Mouse (Mus musculus) cerebellum, adult 2 months (tissue): ENCODE data around the gene Mthfr. TPM values are rescaled to one million over a fixed set of nuclear protein-coding genes. Genes with fewer than 3 reads are reported as not detected.
A peak's percentile ranks its signal among the peaks of the same experiment; 100 is the strongest.

Source experiments
- DNase-seq, 2 experiments: peaks; one replicate each; pipeline ENCODE4 v3.0.0; 2021
- H3K27ac ChIP-seq: fragments of 200-500 bp; 2 replicates; pipeline ENCODE4 v1.5.1; 2012; ENCODE audit warnings: low read length, control low read depth, inconsistent platforms; ENCODE audit not compliant: insufficient read depth
- H3K27me3 ChIP-seq: fragments of 200-500 bp; 2 replicates; pipeline ENCODE4 v1.6.1; 2012; ENCODE audit warnings: inconsistent platforms, mild to moderate bottlenecking, low read length, moderate library complexity; ENCODE audit not compliant: control insufficient read depth, insufficient read depth
- H3K4me1 ChIP-seq: fragments of 200-500 bp; 2 replicates; pipeline ENCODE4 v1.6.1; 2011; ENCODE audit warnings: low read length; ENCODE audit not compliant: control insufficient read depth, insufficient read depth
- H3K4me3 ChIP-seq: fragments of 200-500 bp; replicated peaks from 2 replicates; pipeline ENCODE3; 2011; ENCODE audit warnings: mild to moderate bottlenecking, low read depth, low read length, control low read depth; ENCODE audit not compliant: insufficient read depth
- CTCF ChIP-seq: fragments of 200-500 bp; IDR thresholded peaks from 2 replicates; pipeline ENCODE4 v1.5.1; 2011; ENCODE audit warnings: low read depth, mild to moderate bottlenecking, control low read depth, low read length, moderate library complexity, borderline replicate concordance; ENCODE audit not compliant: insufficient read depth
- POLR2A ChIP-seq: fragments of 200-500 bp; IDR thresholded peaks from 2 replicates; pipeline ENCODE4 v1.6.1; 2011; ENCODE audit warnings: low read length, control low read depth, borderline replicate concordance; ENCODE audit not compliant: insufficient read depth
- WGBS: fragments of 180-500 bp; shearing (Covaris S2); methylation state at CpG from one replicate; pipeline ENCODE4 v1.1.7; 2018; 5-methylcytosine and 5-hydroxymethylcytosine counted together
- polyA plus RNA-seq: library from polyadenylated mRNA; depleted of rRNA; stranded (reverse); fragments of >200 nt; gene quantifications from 2 replicates; pipeline ENCODE4 v1.2.3, GENCODE M21; 2012

Mthfr gene
- polyA plus RNA-seq, 1 experiment = 27.2 TPM

- no peak overlapping the region for H3K27ac ChIP-seq
- H3K4me1 ChIP-seq = no peaks in the 10 kb centered on the region; the same call in 1 of the 2 replicates
- no peaks in the 10 kb centered on the region for H3K27me3 ChIP-seq
- 51% methylated on average over 5 of the region's 5 CpGs for WGBS
- TF ChIP-seq POLR2A (no peak), CTCF (no peak)
- H3K4me3 ChIP-seq = no peak overlapping the region
- no peak for DNase-seq
These were observed 8.4 kb upstream of the Mthfr start for GRCm38 (mm10) chr4:148030506-148030905.

- no peak overlapping the region for H3K27ac ChIP-seq
- peaks cover 3% of the 10 kb centered on the region; the same call in 1 of the 2 replicates for H3K4me1 ChIP-seq
- 84% methylated on average over 7 of the region's 7 CpGs for WGBS
- no peak for TF ChIP-seq POLR2A
- TF ChIP-seq CTCF = no peak
- H3K4me3 ChIP-seq = no peak overlapping the region
- H3K27me3 ChIP-seq = no peaks in the 10 kb centered on the region
- DNase-seq = no peak
These were observed 4.9 kb upstream of the Mthfr start for GRCm38 (mm10) chr4:148033858-148034410.

- Histone ChIP-seq H3K27me3 (no peaks in the 10 kb centered on the region), H3K4me3 (no peak overlapping the region), H3K27ac (no peak overlapping the region), H3K4me1 (peaks cover 11% of the 10 kb centered on the region)
- no peak for DNase-seq
- TF ChIP-seq POLR2A (no peak), CTCF (no peak)
- 86% methylated on average over 3 of the region's 3 CpGs for WGBS
These were observed 3.4 kb upstream of the Mthfr start for GRCm38 (mm10) chr4:148035440-148035839.

- Histone ChIP-seq H3K27me3 (no peaks in the 10 kb centered on the region), H3K27ac (peak overlapping the region; percentile 89), H3K4me3 (peak overlapping the region; percentile 89), H3K4me1 (peaks cover 22% of the 10 kb centered on the region)
- TF ChIP-seq POLR2A = no peak
- no peak for TF ChIP-seq CTCF
- 5% methylated on average over 26 of the region's 26 CpGs for WGBS
- DNase-seq = no peak
These were observed 738 bp upstream of the Mthfr start for GRCm38 (mm10) chr4:148038079-148038599.

GRCm38 (mm10) chr4:148039254-148040028, 564 bp downstream of the Mthfr start:
- Histone ChIP-seq H3K27ac (peak overlapping the region; percentile 82), H3K4me3 (peak overlapping the region; percentile 63), H3K27me3 (no peaks in the 10 kb centered on the region), H3K4me1 (peaks cover 22% of the 10 kb centered on the region)
- DNase-seq = peak in 1 of 2 experiments; percentile 41
- WGBS = 11% methylated on average over 19 of the region's 19 CpGs
- TF ChIP-seq POLR2A (no peak), CTCF (no peak)

GRCm38 (mm10) chr4:148040029-148040830, 1.4 kb downstream of the Mthfr start:
- no peak overlapping the region for H3K4me3 ChIP-seq
- no peak for TF ChIP-seq CTCF
- TF ChIP-seq POLR2A = no peak
- peak overlapping the region; percentile 82; the same call in 1 of the 2 replicates for H3K27ac ChIP-seq
- no peaks in the 10 kb centered on the region for H3K27me3 ChIP-seq
- H3K4me1 ChIP-seq = peaks cover 22% of the 10 kb centered on the region
- no peak for DNase-seq
- WGBS = 59% methylated on average over 15 of the region's 15 CpGs

- Histone ChIP-seq H3K27me3 (no peaks in the 10 kb centered on the region), H3K4me1 (peaks cover 22% of the 10 kb centered on the region), H3K4me3 (peak overlapping the region; percentile 44), H3K27ac (peak overlapping the region; percentile 22; the same call in 1 of the 2 replicates)
- peak; percentile 67 to 68 for DNase-seq
- TF ChIP-seq CTCF (no peak), POLR2A (no peak)
- WGBS = 11% methylated on average over 19 of the region's 19 CpGs
These were observed 2.2 kb downstream of the Mthfr start for GRCm38 (mm10) chr4:148040933-148041610.
